Mouse (Mus musculus) frontal cortex, postnatal 10 days (tissue): ENCODE measurements around the gene Rps3a1.

Source experiments
- DNase-seq, 2 experiments: peaks; one replicate each; pipeline ENCODE4 v3.0.0; 2022; ENCODE audit warnings: low spot score in 2 of 2, mixed read lengths in 1 of 2

Gene Rps3a1

DNA sequence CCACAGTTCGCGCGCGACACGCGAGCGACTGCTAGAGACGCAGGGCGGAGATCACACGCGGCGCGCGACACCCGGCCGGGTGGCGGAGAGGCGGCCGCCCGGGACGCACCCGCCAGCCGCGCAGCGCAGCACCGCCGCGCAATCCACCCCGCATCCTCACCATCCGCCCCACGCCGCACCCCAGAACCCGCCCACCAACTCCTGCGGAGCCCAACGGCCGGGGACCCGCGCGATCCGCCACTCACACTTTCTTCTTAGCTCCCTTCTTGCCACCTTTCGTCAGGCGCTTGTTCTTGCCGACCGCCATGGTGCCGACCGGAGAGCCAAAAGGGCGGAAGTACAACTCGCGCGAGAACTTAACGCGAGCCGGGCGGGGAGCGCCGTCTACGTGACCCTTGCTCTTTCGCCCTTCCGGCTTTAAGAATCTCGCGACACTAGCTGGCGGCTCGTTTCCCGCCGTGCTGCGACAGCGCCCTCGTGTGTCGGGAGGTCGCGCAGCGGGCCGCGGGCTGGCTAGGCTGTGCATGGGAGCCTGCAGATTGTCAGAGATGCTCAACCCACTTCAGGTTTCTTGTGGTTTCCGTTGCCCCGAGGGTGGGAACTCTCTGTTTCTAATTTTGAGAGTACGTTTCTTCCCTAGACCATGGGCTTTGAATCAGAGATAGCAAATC is at the start of gene Rps3a1:
Gene Rps3a1 (minus strand): TSS at position 440 of the 671 bp plus-strand sequence.
- peak; percentile 96 to 99 for DNase-seq

- no peak for DNase-seq
Observed at GRCm38 (mm10) chr3:86187736-86188389, 45.4 kb upstream of the Rps3a1 start.

DNA sequence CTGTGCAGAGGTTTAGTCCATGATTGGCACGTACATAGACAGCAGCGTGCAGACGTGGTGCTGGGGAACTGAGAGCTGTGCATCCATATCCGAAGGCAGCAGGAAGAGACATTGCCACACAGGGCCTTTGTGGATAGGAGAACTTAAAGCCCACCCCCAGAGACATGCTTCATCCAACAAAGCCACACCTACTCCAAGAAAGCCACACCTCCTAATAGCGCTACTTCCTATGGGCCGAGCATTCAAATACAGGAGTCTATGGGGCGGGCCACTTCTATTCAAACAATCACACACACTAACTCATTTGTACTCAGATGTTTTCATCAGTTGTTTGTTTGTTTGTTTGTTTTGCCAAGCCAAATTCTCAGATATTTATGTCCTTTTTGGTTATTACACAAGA is 42.0 kb upstream of the Rps3a1 start:
- no peak for DNase-seq

DNA sequence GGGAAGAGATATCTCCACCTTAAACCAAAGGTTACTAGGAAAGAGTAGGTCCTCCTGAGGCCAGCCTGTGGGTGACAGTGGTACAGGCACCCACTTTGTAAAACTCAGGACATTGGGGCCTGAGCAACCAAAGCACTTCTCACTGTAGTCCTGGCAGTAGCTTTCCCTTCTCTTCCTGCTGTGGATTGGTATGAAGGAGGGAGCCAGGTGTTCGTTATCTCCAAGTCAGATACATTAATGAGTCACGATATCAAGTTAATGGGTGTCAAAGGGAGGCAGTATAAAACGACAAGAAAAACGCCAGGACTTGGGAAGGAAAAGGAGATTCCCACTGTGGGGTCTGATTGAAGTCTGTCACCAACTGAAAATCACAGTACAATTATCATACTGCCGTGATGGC is 38.6 kb upstream of the Rps3a1 start:
- DNase-seq = no peak

- no peak for DNase-seq
Observed at GRCm38 (mm10) chr3:86179714-86180113, 37.2 kb upstream of the Rps3a1 start.

- no peak for DNase-seq
Observed at GRCm38 (mm10) chr3:86168841-86169425, 26.4 kb upstream of the Rps3a1 start.

DNA sequence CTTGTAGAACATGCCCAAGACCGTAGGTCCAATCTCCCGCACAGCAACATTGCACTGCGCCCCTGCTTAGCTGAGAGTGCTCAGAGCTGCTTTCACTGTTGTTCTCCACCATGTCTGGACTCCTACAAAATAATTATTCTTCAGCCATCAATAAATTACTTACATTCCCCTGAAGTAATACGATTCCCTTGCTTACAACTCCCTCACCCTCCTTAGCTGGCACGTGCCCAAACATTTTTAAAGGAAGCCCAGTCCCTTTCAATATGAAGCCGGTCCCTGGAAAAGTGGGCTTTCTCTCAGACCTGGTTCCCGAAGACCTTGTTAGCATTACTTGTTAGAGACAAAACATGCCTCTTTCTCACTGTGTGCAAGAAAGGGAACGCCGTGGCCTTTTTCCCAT is 7.0 kb upstream of the Rps3a1 start:
- DNase-seq = no peak

DNA sequence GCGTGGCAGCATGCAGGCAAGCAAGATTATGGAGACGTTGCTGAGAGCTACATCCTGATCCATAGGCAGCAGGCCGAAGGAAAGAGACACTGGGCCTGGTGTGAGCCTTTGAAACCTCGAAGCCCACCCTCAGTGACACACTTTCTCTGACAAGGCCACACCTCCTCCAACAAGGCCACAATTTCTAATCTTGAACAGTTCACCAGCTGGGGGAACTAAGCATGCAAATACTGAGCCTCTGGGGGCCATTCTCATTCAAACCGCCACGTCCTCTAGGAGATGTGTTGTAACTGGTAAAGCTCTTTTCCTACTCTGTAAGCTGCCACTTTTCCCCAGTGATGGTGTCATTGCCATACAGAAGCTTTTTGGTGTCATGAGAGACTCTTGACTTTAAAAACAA is 6.6 kb upstream of the Rps3a1 start:
- DNase-seq = no peak

GRCm38 (mm10) chr3:86143343-86143742 is 841 bp upstream of the Rps3a1 start:
- DNase-seq = no peak

GRCm38 (mm10) chr3:86142934-86143317 is 424 bp upstream of the Rps3a1 start:
- DNase-seq = no peak

GRCm38 (mm10) chr3:86141886-86142262 is 628 bp downstream of the Rps3a1 start:
- DNase-seq = peak in 1 of 2 experiments; percentile 23

- DNase-seq = no peak
Observed at GRCm38 (mm10) chr3:86141366-86141765, 1.1 kb downstream of the Rps3a1 start.

- DNase-seq = no peak
Observed at GRCm38 (mm10) chr3:86139660-86140059, 2.8 kb downstream of the Rps3a1 start.

DNA sequence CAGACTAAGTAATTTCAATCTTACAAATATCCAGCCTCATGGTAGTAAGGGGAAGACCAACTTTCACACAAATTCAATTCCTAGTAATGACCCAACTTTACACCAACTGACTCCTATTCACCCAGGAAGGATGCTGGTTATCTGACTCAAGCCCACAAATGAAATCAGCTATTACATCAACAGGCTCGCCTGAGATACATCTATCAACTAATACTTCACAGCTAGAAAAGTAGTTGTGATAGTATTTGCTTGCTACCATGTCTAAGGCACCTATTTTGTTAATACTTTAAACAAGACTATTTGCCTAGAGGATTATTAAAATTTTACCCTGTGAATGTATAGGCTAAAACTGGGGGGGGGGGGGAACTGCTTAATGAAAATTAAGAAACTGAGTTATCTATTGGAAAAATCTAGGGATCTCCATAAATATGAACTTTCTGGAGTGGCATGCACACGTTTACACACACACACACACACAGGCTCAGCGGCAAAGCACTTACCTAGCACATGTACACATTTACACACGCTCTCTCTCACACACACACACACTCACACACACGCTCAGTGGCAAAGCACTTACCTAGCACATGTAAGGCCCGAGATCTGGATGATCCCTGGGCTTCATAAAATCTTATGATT is 5.4 kb downstream of the Rps3a1 start:
- DNase-seq = no peak

- no peak for DNase-seq
Observed at GRCm38 (mm10) chr3:86135886-86136563, 6.5 kb downstream of the Rps3a1 start.

GRCm38 (mm10) chr3:86134939-86135638 is 7.4 kb downstream of the Rps3a1 start:
- DNase-seq = no peak

DNA sequence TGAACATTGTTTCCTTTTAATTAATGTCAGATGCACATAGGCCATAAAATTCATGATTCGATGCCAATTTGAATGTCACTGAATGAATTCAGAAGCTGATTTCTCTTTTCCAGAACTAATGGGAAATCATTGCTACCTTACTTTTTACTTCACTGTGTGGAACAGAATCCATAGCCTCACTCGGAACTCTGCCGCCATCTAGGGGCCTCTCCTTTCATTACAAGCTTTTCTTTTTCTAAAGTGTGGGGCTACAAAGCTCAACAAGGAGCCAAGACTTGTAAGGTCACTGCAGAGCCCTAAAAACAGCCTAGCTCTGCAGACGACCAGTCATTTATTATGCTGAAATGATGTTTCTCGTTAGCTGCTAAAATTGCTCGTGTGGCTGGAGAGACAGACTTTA is 12.7 kb downstream of the Rps3a1 start:
- peak; percentile 39 to 68 for DNase-seq

GRCm38 (mm10) chr3:86123251-86123746 is 19.2 kb downstream of the Rps3a1 start:
- DNase-seq = no peak

DNA sequence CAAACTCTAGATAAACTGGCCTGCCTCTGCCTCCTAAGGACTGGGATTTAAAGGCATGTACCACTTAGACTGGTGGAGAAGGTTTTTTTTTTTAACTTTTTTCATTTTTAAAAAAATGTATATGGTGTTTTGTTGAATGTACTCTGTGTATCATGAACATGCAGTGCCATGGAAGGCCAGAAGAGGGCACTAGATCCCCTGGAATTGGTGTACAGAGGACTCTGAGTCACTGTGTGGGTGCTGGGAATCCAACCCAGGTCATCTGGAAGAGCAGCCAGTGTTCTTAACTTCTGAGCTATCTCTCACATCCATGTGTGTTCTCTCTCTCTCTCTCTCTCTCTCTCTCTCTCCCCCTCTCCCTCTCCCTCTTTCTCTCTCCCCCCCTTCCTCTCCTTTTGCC is 20.3 kb downstream of the Rps3a1 start:
- DNase-seq = no peak

DNA sequence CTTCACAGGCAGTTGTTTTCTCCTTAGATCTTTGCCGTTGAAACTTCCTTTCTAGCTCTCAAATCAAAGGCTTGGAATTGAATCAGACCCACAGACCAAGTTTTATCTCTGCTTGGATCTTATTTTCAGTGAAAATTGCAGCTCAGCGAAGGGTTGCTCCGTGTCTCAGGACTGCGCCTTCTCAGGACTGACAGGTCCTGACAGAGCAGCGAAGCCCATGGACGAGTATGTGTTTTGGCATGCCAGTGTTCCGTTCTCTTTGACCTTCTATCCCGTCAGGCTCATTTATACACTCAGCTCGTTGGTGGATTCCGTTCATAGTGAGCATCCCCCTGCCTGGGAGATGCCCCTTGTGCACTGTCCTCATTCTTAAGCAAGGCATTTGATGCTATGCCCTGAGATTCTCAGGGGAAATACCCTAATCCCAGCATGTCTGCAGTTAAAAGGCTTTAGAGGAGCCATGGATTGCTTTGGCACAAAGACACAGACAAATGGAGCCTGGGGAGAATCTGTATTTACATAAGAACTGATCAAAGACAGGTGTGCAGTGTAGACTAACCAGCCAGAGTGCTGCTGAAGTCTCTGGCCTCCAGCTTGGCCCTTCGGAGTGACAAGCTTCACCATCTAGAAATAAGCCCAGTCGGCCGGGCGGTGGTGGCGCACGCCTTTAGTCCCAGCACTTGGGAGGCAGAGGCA is 23.1 kb downstream of the Rps3a1 start:
- no peak for DNase-seq

DNA sequence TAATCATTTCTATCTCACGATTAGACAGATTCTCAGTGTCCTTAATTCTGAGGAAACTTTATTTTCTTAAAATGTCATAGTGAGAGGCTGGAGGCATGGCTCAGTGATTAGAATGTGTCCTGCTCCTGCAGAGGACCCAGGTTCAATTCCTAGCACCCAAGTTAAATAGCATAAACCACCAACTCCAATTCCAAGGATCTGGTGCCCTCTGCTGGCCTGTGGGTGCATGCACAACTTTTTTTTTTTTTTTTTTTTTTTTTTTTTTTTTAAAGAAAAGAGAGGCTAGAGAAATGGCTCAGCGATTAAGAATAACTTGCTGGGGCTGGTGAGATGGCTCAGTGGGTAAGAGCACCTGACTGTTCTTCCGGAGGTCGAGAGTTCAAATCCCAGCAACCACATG is 25.6 kb downstream of the Rps3a1 start:
- no peak for DNase-seq
